Mouse (Mus musculus) adrenal gland, adult 2 months (tissue): ENCODE results near the gene Slc7a12. TPM values are rescaled to one million over a fixed set of nuclear protein-coding genes. Genes with fewer than 3 reads are reported as not detected.

Experiments used
- DNase-seq: peaks from one replicate; pipeline ENCODE4 v3.0.0; 2021
- long read RNA-seq: library from polyadenylated mRNA; stranded (forward); transcript quantifications from one replicate; pipeline ENCODE4 v2.0.0, GENCODE M21; 2021
- polyA plus RNA-seq: library from polyadenylated mRNA; depleted of rRNA; stranded (reverse); fragments of >200 nt; gene quantifications from 2 replicates; pipeline ENCODE4 v1.2.3, GENCODE M21; 2012; rRNA removed
- total RNA-seq, 2 experiments: library from RNA; stranded (reverse); gene quantifications; 2 replicates each; pipeline ENCODE4 v1.2.3; 2021

Slc7a12 gene
- total RNA-seq: not detected
- polyA plus RNA-seq: not detected in 2 replicates
- long read RNA-seq: 0 reads

- no peak for DNase-seq
These were observed at the start of gene Slc7a12 for GRCm38 (mm10) chr3:14480397-14480796. Gene Slc7a12 (plus strand): TSS chr3:14480697.

DNA sequence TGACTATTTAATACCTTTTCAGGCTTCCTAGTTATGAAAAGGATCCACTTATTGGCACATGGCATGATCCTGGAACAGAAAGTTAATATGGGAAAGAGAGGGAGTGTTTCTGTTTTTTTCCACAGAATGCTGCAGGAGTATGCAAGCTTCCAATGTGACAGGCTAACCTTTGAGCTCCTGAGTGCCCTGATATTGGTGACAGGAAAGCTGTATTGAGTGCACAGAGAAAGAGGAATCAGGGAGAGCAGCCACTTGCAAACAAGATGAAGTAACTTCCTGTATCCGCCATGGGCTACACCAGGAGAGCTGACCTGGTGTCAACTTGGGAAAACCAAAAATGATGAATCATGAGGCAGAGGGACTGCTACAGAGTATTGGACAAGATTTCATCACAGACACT lies 48.1 kb upstream of the Slc7a12 start:
- DNase-seq: no peak

DNA sequence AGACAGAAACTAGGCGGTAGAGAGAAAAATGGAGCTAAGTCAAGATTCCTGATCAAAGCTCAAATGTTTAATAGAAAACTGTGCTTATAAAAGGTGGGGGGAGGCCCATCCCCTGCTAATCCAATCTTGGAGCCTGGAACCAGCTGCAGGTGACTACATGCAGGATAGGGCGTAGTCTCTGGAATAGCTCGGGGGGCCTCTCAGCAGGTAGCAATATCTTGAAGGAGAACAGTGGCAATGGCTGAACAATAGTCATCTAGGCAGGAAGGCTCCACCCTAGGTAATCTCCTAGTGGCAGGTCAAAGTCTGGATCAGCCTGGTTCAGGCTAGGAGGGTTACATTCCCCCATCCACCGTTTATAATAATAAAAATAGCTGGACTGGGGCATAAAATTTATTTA lies 34.5 kb upstream of the Slc7a12 start:
- DNase-seq: no peak

DNA sequence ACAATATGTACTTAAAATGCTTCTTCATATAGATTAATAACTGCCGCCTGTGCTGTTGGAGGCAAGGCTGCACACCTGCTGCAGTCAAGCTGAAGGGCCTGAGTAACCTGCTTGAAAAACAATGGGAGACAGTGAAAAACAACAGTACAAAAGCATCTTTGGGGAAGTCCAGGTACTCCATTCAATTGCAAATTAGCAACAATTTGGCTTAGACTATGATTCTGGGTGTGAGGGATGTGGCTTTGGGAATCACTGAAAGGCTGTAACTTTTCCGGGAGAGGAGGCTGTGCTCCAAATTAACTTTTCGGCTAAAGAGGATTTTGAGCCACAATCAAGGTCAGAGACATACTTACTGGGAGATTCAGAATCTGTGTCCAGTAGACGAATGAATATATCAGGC lies 33.8 kb upstream of the Slc7a12 start:
- no peak for DNase-seq

Other genes with a start within 250 kb of the Slc7a12 start
- 100 to 1,000 TPM; 169 to 228 TPM for gene 1810022K09Rik, start 130.6 kb downstream of the Slc7a12 start, total RNA-seq
- gene 1810022K09Rik, start 130.6 kb downstream of the Slc7a12 start, polyA plus RNA-seq: 0.59 and 1.6 TPM in 2 replicates
- gene Car13, start 161.0 kb downstream of the Slc7a12 start, total RNA-seq: 10 to 100 TPM; 13.1 to 17.8 TPM
- 0.77 and 0.84 TPM in 2 replicates for gene Car13, start 161.0 kb downstream of the Slc7a12 start, polyA plus RNA-seq